Mouse (Mus musculus): ENCODE results near the gene Trmt1.

DNA sequence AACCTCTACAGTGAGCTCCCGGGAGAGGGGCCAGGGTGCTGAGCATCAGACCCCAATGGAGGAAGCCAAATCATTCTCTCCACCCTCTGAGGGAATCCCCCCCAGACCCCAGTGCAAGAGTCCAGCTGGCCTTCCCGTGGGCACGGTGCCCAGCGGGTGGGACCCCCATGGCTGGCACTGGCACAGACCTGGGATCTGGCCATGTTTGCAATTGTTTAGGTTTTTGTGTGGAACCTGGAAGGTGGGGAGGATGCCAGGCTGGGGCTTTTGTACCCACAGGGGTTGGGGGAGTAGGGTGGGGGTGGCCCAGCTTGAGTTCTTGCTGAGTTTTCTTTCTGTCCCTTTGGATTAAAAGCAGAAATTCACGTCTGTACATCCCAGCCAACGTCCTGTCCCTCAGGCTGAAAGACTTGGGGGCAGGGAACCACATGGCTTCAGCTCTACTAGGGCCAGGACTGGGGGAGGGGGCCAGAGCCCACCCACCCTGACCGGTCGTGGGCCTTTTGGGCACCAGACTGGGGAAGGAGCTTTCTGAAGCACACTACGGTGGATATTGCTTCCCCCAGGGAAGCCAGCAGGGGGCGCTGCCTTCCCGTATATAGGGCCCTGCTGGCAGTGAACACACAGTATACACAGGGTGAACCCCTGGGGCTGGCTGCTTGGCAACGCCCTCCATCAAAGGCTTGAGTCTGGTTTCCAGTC lies 22.8 kb downstream of the Trmt1 start:
- TF ChIP-seq CTCF (IDR thresholded peaks at IDR 0.05; ENCODE audit: control insufficient read depth, insufficient read depth, insufficient replicate concordance, low read depth, low read length) (peak; percentile 87; the same call in 1 of the 2 replicates), POLR2A (IDR thresholded peaks at IDR 0.05; ENCODE audit: control insufficient read depth, low read depth, low read length) (no peak)
